Mouse (Mus musculus): Measurements from ENCODE around the gene Hcn4.

- TF ChIP-seq POLR2A (IDR thresholded peaks at IDR 0.05; ENCODE audit: insufficient read length, low read depth) = no peak
- TF ChIP-seq USF1 (IDR thresholded peaks at IDR 0.05; ENCODE audit: low read depth) = no peak
- no peak for TF ChIP-seq TCF12 (IDR thresholded peaks at IDR 0.05; ENCODE audit: insufficient read depth, poor library complexity, severe bottlenecking)
- TF ChIP-seq MYOG (IDR thresholded peaks at IDR 0.05; ENCODE audit: control insufficient read depth in 1 of 3, insufficient read depth in 1 of 3, insufficient read length in 2 of 3, low read depth in 2 of 3) = no peak
- TF ChIP-seq E2F4 (IDR thresholded peaks at IDR 0.05; ENCODE audit: insufficient read depth) = no peak
- no peak for TF ChIP-seq MYOD1 (IDR thresholded peaks at IDR 0.05; ENCODE audit: control insufficient read depth in 1 of 3, insufficient read length in 2 of 3, low read depth in 2 of 3)
- TF ChIP-seq SRF (IDR thresholded peaks at IDR 0.05; ENCODE audit: control insufficient read depth, insufficient read length, low read depth) = no peak
Observed at GRCm38 (mm10) chr9:58871141-58871540, 47.9 kb downstream of the Hcn4 start.

Measured in myocyte (in vitro differentiated cells).